Mouse (Mus musculus): ENCODE measurements around the gene Pfn3. TPM values are rescaled to one million over a fixed set of nuclear protein-coding genes. Genes with fewer than 3 reads are reported as not detected.
"Not testable (repeated sequence)": the region's sequence is repeated elsewhere in the genome, so short reads cannot be mapped to it uniquely, and the experiment has no call there.

Pfn3 gene
- total RNA-seq (2021) = not detected
- long read RNA-seq, experiment 1 = 0 reads
- long read RNA-seq, experiment 2 = 0 reads

- no peak for DNase-seq (ENCODE audit: low spot score in 2 of 2)
These were observed at the start of gene Pfn3 for GRCm38 (mm10) chr13:55414743-55415380. Gene Pfn3, minus strand, starts transcription at chr13:55415232.

GRCm38 (mm10) chr13:55464027-55464884 lies 49.2 kb upstream of the Pfn3 start, which contains the start of gene Prr7:
Gene Prr7, plus strand, starts transcription at chr13:55464267.
- peak in 1 of 2 experiments; percentile 48 for DNase-seq (ENCODE audit: low spot score in 2 of 2)

- DNase-seq (ENCODE audit: low spot score in 2 of 2) = no peak
These were observed 48.5 kb upstream of the Pfn3 start for GRCm38 (mm10) chr13:55463399-55464026.

- DNase-seq (ENCODE audit: low spot score in 2 of 2) = no peak
These were observed 47.9 kb upstream of the Pfn3 start for GRCm38 (mm10) chr13:55462965-55463364.

- DNase-seq (ENCODE audit: low spot score in 2 of 2) = no peak
These were observed 36.9 kb upstream of the Pfn3 start for GRCm38 (mm10) chr13:55451785-55452549.

GRCm38 (mm10) chr13:55451296-55451695 lies 36.3 kb upstream of the Pfn3 start:
- no peak for DNase-seq (ENCODE audit: low spot score in 2 of 2)

DNA sequence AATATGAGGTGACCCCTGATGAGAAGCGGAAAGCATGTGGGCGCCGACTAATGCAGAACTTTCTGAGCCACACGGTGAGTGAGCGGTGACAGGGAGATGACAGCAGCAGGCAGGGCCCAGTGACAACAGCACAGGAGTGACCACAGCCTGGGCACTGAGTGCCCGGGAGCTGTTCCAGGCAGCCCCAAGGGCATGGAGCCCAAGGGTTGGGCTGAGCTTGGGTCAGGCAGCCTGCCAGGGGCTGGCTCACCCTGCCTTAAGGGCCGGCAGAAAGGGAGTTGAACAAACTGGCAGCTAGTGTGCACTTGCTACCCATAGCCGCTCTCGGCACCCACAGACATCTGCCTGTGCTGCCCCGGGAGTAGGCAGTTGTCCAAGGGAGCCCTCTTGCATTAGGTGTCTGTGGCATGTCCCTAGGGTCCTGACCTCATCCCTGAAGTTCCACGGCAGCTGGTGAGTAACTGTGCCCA lies 35.5 kb upstream of the Pfn3 start:
- peak; percentile 59 to 63 for DNase-seq (ENCODE audit: low spot score in 2 of 2)

DNA sequence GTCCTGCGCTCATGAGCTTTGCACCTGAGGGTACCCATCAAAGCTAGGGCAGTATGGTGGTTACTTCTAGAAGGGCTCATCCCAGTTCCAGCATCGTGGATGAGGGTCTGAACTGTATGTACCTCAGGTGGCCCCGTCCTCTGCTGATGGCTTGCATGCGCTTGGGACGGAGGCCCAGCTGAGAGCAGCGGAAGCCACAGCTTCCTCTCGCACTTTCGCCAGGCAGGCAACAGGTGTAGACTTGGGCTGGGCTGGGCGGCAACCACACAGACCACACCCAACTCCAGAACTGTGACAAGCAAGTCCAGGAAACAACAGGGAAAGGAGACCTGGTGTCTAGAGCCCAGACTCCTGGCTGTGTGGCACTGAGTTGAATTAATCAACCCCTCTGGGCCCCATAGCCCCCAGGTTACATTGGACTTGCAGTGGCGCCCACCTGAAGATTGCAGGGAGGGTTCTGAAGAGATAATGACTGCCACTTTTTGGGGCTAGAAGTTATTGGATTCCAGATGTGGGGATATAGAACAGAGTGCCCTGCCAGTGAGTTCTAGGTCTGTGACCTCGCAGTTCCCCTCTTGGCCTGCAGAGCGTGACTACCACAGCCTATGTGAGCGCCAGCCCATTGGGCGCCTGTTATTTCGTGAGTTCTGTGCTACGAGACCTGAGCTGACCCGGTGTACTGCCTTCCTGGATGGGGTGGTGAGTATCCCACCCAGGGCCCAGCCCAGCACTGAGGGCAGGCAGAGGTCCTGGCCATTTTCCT lies 34.8 kb upstream of the Pfn3 start:
- no peak for DNase-seq (ENCODE audit: low spot score in 2 of 2)

DNA sequence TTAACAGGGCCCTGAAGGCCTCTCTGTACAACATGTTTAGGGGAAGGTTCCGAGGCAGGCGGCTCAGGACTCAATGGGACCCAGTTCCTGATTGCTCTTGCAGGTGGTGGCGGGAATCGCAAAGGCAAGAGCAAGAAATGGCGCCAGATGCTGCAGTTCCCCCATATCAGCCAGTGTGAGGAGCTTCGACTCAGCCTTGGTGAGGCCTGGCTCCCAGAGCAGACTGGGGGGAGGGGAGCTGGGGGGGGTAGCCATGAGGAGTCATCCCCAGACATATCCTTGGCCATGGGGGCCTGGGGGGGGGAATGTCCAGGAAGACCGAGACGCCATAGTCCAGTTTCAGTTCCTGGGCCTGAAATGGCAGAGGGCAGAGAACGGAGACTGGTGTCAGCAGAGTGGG lies 34.2 kb upstream of the Pfn3 start:
- no peak for DNase-seq (ENCODE audit: low spot score in 2 of 2)

GRCm38 (mm10) chr13:55448131-55448530 lies 33.1 kb upstream of the Pfn3 start:
- no peak for DNase-seq (ENCODE audit: low spot score in 2 of 2)

- DNase-seq (ENCODE audit: low spot score in 2 of 2) = no peak
These were observed 32.5 kb upstream of the Pfn3 start for GRCm38 (mm10) chr13:55447543-55447943.

DNA sequence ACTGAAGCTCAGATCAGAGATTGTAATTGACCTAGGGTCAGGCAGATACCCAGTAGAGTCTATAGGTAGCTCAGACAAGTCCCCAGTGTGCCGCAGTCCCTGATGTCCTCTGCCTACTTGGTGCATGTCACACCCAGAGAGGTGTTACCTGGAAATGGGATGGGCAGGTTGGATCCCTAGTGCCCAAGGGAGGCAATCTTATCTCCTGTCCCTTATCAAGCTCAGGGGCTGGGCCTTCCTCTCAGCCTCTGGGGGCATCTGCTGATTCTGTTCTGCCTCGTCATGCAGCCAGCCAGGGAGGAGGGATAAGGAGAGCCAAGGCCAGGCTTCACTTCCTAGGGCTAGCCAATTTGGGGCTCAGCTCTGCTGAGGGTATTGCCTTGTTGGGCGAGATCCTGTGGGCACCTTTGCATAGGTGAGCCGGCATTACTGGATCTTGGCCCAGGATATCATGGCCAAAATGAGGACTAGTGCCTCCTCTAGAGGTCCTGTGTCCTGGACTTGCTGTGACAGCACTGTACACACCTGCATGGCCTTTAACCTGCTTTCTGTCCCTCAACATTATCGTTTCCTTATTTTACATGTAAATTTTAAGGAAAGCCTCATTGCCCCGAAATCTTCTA lies 31.6 kb upstream of the Pfn3 start:
- no peak for DNase-seq (ENCODE audit: low spot score in 2 of 2)

DNA sequence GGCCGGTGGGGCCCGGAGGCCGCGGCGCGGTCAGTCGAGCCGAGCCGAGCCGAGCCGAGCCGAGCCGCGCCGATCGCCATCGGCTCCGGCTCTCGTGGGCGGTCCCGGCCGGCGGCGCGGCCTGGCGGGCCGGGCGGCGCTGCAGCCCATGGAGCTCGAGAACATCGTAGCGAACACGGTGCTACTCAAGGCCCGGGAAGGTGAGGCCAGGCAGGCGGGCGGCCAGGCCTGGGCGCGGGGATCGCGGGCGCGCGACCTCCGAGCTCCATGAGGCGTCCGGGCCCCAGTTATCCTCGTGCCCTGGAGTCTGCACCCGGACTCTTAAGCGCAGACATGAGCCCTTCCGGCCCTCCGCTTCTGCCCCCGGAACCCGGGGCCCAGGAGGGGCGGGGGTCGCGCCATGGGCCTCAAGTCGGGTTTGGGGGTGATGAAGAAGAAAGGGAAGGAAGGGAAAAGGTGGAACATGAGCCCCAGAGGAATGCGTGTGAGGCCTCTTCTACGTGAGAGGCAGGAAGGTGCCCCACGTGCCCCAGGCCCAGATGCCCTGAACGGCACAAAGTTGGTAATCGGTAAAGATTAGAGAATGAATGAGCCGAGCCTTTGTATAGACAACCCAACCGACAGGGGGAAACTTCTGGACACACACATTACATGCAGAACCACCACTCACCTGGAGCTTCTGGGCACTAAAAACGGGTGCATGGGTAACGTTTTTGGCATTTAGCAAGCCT lies 30.5 kb upstream of the Pfn3 start:
- no peak for DNase-seq (ENCODE audit: low spot score in 2 of 2)

GRCm38 (mm10) chr13:55444937-55445315 lies 29.9 kb upstream of the Pfn3 start, which contains the start of gene Grk6:
Gene Grk6, plus strand, starts transcription at chr13:55445072.
- DNase-seq (ENCODE audit: low spot score in 2 of 2) = peak; percentile 95 to 97

DNA sequence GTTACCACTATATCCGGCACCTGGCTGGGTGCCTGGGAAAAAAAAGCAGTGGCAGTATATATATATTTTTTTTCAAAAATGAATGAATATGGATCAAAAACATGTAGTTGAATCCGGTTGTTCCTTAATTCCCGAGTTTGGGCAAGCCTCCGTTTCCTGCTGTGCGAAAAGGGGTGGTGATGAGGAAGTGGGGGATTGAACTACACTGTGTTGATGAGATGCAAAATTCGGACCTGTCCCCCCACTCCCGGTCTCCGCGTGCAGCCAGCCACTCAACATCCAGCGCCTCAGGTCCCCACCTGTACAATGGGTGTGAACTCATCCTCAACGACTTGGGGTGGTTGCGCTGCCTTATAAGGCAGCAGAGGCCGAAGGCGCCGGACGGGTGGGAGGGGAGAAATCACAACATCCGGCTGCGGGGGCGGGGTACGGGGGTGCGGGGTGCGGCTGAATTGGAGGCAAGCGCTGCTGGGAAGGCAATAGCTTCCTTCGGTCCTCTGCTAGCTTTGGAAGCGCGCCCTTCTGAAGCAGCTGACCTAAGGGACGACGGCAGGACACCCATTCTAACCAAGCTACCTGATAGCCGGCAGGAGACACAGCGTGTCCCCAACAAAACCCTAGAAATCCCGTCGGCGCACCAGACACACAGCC lies 29.4 kb upstream of the Pfn3 start:
- DNase-seq (ENCODE audit: low spot score in 2 of 2) = peak in 1 of 2 experiments; percentile 78

DNA sequence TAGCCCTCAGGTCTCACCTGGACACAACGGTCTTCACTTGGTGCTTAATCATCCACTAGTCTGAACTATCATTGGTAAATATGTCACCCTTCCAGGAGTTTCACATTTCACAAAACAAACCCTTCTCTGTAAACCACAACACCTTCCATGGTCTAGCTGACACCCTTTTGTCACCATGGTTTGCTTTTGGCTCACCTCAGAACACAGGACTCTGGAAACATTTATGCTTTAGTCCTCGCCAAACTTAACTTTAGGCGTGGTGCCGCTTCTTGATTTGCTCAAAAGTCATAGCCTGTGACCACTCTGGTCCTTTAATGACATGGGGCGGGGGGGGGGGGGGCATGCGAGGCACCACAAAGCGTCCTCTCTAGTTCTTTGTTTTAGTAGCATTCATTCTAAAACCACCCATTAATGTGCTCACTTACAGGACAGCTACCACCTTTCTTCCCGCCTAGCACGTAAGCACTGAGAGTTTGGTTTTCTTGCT lies 28.8 kb upstream of the Pfn3 start:
- no peak for DNase-seq (ENCODE audit: low spot score in 2 of 2)

DNA sequence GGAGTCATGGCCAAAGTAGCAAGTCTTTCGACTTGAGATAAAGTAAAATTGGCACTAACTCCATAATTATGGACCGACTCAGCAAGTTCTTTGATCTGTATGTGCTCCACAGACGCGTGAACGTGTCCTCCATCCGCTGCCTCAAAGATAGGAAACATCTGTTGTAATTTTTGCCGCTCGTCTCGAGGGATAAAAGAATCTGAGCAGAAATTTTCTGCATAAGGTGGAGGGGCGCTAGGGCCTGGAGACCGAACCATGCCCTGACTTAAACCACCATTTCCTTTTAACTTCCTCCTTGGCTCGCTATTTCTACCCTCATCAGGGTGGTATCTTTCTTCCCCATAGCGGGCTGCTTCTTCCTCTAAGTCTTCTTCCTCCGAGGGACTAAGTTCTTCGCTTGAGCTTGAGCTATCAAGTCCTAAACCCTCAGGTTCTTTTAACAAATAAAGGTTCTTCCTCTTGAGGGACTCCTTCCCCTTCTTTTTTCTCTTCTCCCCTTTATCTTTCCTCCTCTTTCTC lies 22.1 kb upstream of the Pfn3 start:
- DNase-seq (ENCODE audit: low spot score in 2 of 2) = not testable (repeated sequence)
